Mouse (Mus musculus) brain, embryonic 14.5 days (tissue): Measurements from ENCODE around the gene Mlec.

ENCODE experiments used
- CTCF ChIP-seq: fragments of 200-500 bp; IDR thresholded peaks from 2 replicates; pipeline ENCODE4 v1.5.1; 2012; ENCODE audit warnings: inconsistent platforms, mild to moderate bottlenecking, moderate library complexity, borderline replicate concordance; ENCODE audit not compliant: insufficient read depth, insufficient read length; ENCODE audit errors: extremely low read depth
- POLR2A ChIP-seq: fragments of 200-500 bp; IDR thresholded peaks from 2 replicates; pipeline ENCODE4 v1.6.1; 2012; ENCODE audit warnings: mild to moderate bottlenecking, inconsistent platforms, borderline replicate concordance; ENCODE audit not compliant: poor library complexity, insufficient read depth, insufficient read length, severe bottlenecking; ENCODE audit errors: extremely low read depth

GRCm38 (mm10) chr5:115113244-115113643 lies 44.7 kb downstream of the Mlec start:
- TF ChIP-seq CTCF, result no peak
- TF ChIP-seq POLR2A, result no peak
